17 mouse cellular contexts compared by ENCODE assay signal in the genomic region with DNA sequence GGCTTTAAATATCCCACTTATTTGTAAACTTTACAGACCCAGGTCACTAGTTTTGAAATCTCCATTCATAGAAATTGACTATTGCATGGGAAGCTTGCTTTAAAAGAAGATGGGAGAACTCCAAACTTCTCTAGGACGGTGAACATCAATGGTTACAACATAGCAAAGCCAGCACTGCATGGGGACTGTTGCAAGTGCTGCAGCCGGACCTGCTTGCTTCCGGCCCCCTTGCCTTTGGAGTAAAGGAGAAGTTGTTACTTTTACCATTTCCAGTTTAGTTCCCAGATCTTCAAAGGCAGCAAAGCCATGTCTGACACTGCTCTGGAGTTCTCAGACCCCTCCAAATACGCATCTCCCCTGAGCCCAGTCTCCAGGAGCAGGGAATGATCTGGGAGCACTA.
DNase-seq lines count a peak whose midpoint lies in the region; ATAC-seq and TF ChIP-seq lines count a peak whose summit lies in the region.
"Had no signal": no experiment of that assay in that cellular context is flagged by ENCODE, and none has a peak within 500 bp of the region (broad histone marks: within the 10 kb centered on the region; RNA-seq: fewer than 3 reads in every experiment).

No protein-coding gene starts in this region.

- H3K4me1 ChIP-seq in hindbrain, embryonic 12.5 days: peaks cover 38% of the 10 kb centered on the region
- H3K4me1 ChIP-seq in hindbrain, embryonic 10.5 days (replicated peaks): peaks cover 38% of the 10 kb centered on the region
- peaks cover 4% of the 10 kb centered on the region for H3K4me1 ChIP-seq in bone marrow, adult 2 months (ENCODE audit: control insufficient read depth, insufficient read depth, low read length)

- no peak for ATAC-seq in hindbrain, embryonic 12.5 days (ENCODE audit: low FRiP score)
- ATAC-seq in hematopoietic stem cell, adult 5-6 weeks (replicated peaks in 1 of 2; ENCODE audit: insufficient read depth in 1 of 2, low FRiP score in 2 of 2, low TSS enrichment in 1 of 2, low read depth in 1 of 2, poor library complexity in 2 of 2, severe bottlenecking in 2 of 2): peak; percentile 61 to 80; a peak in 3 of 4 replicates
- ATAC-seq in megakaryocyte, adult 5-6 weeks (ENCODE audit: poor library complexity, severe bottlenecking): peak; percentile 91
- ATAC-seq: forebrain, embryonic 14.5 days had no signal

- 69% methylated on average over 4 of the region's 4 CpGs for WGBS in hindbrain, embryonic 12.5 days
- WGBS in hindbrain, embryonic 10.5 days: 73% methylated on average over 4 of the region's 4 CpGs
- WGBS in bone marrow, adult 2 months: 9% methylated on average over 4 of the region's 4 CpGs

- H3K27me3 ChIP-seq in hindbrain, embryonic 12.5 days: peaks cover 4% of the 10 kb centered on the region; the same call in 1 of the 2 replicates
- H3K27me3 ChIP-seq in hindbrain, embryonic 10.5 days (ENCODE audit: insufficient read depth, poor library complexity, severe bottlenecking): peaks cover 24% of the 10 kb centered on the region

- DNase-seq in hindbrain, embryonic 10.5 days (ENCODE audit: low spot score): no peak
- DNase-seq in left cerebral cortex, adult 8-10 months (ENCODE audit: low spot score in 2 of 2): no peak
- no peak for DNase-seq in urinary bladder, postnatal 36 days (ENCODE audit: low spot score in 2 of 2)
- no peak for DNase-seq in left cerebral cortex, postnatal 10 days (ENCODE audit: extremely low spot score in 1 of 2, low spot score in 2 of 2)
- DNase-seq: embryo, embryonic 11 days; gastrocnemius, adult 2 months; kidney, adult 18-20 months; lung, postnatal 4 days had no signal

- intact Hi-C loops in left cerebral cortex, postnatal 10 days (cut with DNase I): loop anchor here (10.0 kb wide), 1 partner anchor 378 kb away; a partner anchor contains a TSS

- no peak for TF ChIP-seq POLR2A in bone marrow, adult 2 months (IDR thresholded peaks at IDR 0.05; ENCODE audit: borderline replicate concordance, control insufficient read depth, low read depth, low read length)

- no peak for TF ChIP-seq CTCF in bone marrow, adult 2 months (IDR thresholded peaks at IDR 0.05; ENCODE audit: control insufficient read depth, insufficient read depth, low read length)

- no peak overlapping the region for H3K4me3 ChIP-seq in hindbrain, embryonic 12.5 days
- no peak overlapping the region for H3K4me3 ChIP-seq in hindbrain, embryonic 10.5 days
- no peak overlapping the region for H3K4me3 ChIP-seq in bone marrow, adult 2 months (replicated peaks; ENCODE audit: control insufficient read depth, low read depth, low read length)
- H3K4me3 ChIP-seq: gastrocnemius, adult 2 months; limb, embryonic 13.5 days had no signal

- H3K9ac ChIP-seq in hindbrain, embryonic 12.5 days: no peak overlapping the region
- H3K9ac ChIP-seq: limb, embryonic 13.5 days; liver, embryonic 14.5 days had no signal

- H3K36me3 ChIP-seq in hindbrain, embryonic 12.5 days: no peaks in the 10 kb centered on the region
- H3K36me3 ChIP-seq in hindbrain, embryonic 10.5 days: no peaks in the 10 kb centered on the region
- H3K36me3 ChIP-seq: limb, embryonic 13.5 days had no signal

- peak overlapping the region; percentile 44; the same call in 1 of the 2 replicates for H3K27ac ChIP-seq in hindbrain, embryonic 12.5 days
- H3K27ac ChIP-seq in hindbrain, embryonic 10.5 days: no peak overlapping the region
- 0 out of 2 replicates have a peak overlapping the region, but pooled peaks have one; percentile 19 for H3K27ac ChIP-seq in bone marrow, adult 2 months (ENCODE audit: control insufficient read depth, insufficient read depth, low read depth, low read length, poor library complexity)
- H3K27ac ChIP-seq: gastrocnemius, adult 2 months; kidney, postnatal 0 days; limb, embryonic 13.5 days; liver, embryonic 14.5 days had no signal

- H3K9me3 ChIP-seq in hindbrain, embryonic 12.5 days (replicated peaks): no peaks in the 10 kb centered on the region
- no peaks in the 10 kb centered on the region for H3K9me3 ChIP-seq in hindbrain, embryonic 10.5 days
- H3K9me3 ChIP-seq: limb, embryonic 13.5 days had no signal

- H3K4me2 ChIP-seq in hindbrain, embryonic 12.5 days (replicated peaks): no peak overlapping the region
- H3K4me2 ChIP-seq: heart, embryonic 11.5 days; limb, embryonic 13.5 days had no signal
